Mouse (Mus musculus) myocyte (in vitro differentiated cells): ENCODE measurements around the gene Pld3. TPM values are rescaled to one million over a fixed set of nuclear protein-coding genes. Genes with fewer than 3 reads are reported as not detected.

ENCODE experiments used
- polyA plus RNA-seq: library from polyadenylated mRNA; unstranded; fragments of >200 nt; fragmentation: generic; extraction: Trizol; gene quantifications from one replicate; pipeline ENCODE4 v1.2.1, GENCODE M21; 2012; ENCODE audit warnings: missing spikeins

The Pld3 gene
- polyA plus RNA-seq, 1 experiment = 132 TPM

Other genes with a start within 250 kb of the Pld3 start
- gene Ltbp4, start 215.5 kb downstream of the Pld3 start, polyA plus RNA-seq = 32.5 TPM
- 18.4 TPM for gene Shkbp1, start 197.2 kb downstream of the Pld3 start, polyA plus RNA-seq
- 0.11 TPM for gene Gm20479, start 195.8 kb downstream of the Pld3 start, polyA plus RNA-seq
- gene Sptbn4, start 105.5 kb downstream of the Pld3 start, polyA plus RNA-seq = 0.17 TPM
- 58.4 TPM for gene Blvrb, start 105.2 kb downstream of the Pld3 start, polyA plus RNA-seq
- gene Sertad3, start 79.5 kb downstream of the Pld3 start, polyA plus RNA-seq = 15.5 TPM
- 44.6 TPM for gene Sertad1, start 66.3 kb downstream of the Pld3 start, polyA plus RNA-seq
- gene Prx, start 53.9 kb downstream of the Pld3 start, polyA plus RNA-seq = 4.2 TPM
- gene Hipk4, start 30.0 kb downstream of the Pld3 start, polyA plus RNA-seq = 0.98 TPM
- 35.5 TPM for gene 2310022A10Rik, start within 50 bp of the Pld3 start, polyA plus RNA-seq
- 343 TPM for gene Akt2, start 38.3 kb upstream of the Pld3 start, polyA plus RNA-seq
- 0.20 TPM for gene Ttc9b, start 100.7 kb upstream of the Pld3 start, polyA plus RNA-seq
- 39.4 TPM for gene Map3k10, start 121.4 kb upstream of the Pld3 start, polyA plus RNA-seq
- 1.7 TPM for gene Zfp607b, start 136.1 kb upstream of the Pld3 start, polyA plus RNA-seq
- gene Zfp60, start 178.2 kb upstream of the Pld3 start, polyA plus RNA-seq = 2.0 TPM